Mouse (Mus musculus): ENCODE results near the gene Gm10644. TPM values are rescaled to one million over a fixed set of nuclear protein-coding genes. Genes with fewer than 3 reads are reported as not detected.

Gene Gm10644
- polyA plus RNA-seq, 1 experiment from 2014 or later: 1.1 TPM

DNA sequence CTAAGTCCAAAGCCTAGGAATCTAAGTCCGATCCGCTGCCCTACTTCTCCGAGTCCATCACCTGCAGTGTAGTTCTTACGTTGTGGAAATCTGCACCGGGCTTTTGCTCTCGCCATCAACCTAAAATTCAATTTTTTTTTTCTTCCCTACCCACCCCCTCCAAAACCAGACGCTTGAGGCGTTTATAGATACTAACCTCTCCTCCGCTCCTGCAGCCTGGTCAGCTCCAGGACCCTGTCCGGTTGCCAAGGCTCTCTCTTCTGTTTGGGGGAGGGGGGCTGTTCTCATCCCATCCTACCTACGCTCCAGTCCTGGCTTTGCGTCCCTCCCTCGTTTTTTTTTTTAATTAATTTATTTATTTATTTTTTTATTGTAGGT, 56.0 kb downstream of the Gm10644 start:
- Histone ChIP-seq H3K27me3 (ENCODE audit: insufficient read depth, poor library complexity, severe bottlenecking) (peaks cover 42% of the 10 kb centered on the region), H3K4me1 (replicated peaks) (peaks cover 56% of the 10 kb centered on the region), H3K4me3 (peak overlapping the region; percentile 91), H3K9me3 (no peaks in the 10 kb centered on the region), H3K27ac (peak overlapping the region; percentile 94), H3K36me3 (no peaks in the 10 kb centered on the region)
- under 1% methylated on average over 13 of the region's 13 CpGs for WGBS
- no peak for DNase-seq (ENCODE audit: low spot score)

DNA sequence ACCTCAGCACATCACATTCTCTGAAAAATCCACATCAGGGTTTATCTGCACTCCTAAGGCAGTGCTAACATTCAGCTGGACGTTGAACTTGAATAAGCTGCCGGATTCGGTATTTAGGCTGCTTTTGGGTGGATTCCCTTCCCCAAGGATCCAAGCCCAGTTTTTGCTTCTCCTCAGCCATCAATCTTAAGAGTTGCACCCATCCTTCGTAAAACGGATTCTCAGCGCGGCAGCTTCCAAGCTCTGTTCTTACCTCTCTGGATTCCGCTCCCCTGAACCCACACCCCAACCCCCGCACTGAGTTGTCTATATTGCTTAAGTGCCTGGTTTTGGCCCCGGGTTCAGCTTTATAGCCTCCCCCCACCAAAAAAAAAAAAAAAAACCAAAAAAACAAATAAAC, 56.5 kb downstream of the Gm10644 start:
- DNase-seq (ENCODE audit: low spot score): peak; percentile 22
- Histone ChIP-seq H3K36me3 (no peaks in the 10 kb centered on the region), H3K9me3 (no peaks in the 10 kb centered on the region), H3K27ac (peak overlapping the region; percentile 94), H3K27me3 (ENCODE audit: insufficient read depth, poor library complexity, severe bottlenecking) (peaks cover 48% of the 10 kb centered on the region), H3K4me1 (replicated peaks) (peaks cover 51% of the 10 kb centered on the region), H3K4me3 (peak overlapping the region; percentile 91)
- WGBS: 8% methylated on average over 10 of the region's 10 CpGs

DNA sequence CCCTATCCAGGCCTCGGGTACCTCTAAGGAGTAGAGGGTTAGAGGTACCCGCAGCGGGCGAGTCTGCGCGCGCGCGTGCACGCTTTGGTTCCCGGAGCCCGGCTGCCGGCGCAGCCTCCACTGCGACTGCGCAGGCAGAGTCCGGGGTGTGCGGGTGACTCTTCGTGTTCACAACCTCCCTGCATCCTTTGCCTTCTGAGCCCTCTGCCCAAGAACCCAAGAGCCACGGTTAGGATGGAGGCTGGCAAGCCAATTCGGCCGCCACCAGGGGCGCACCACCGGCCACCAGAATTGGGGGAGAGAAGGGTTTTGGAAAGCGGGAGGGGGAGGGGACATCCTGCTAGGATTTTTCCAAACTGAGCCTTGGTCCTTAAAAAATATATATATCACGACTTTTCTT, 57.8 kb downstream of the Gm10644 start:
- Histone ChIP-seq H3K4me1 (replicated peaks) (peaks cover 39% of the 10 kb centered on the region), H3K36me3 (no peaks in the 10 kb centered on the region), H3K27me3 (ENCODE audit: insufficient read depth, poor library complexity, severe bottlenecking) (peaks cover 50% of the 10 kb centered on the region), H3K9me3 (no peaks in the 10 kb centered on the region), H3K4me3 (peak overlapping the region; percentile 41), H3K27ac (0 out of 2 replicates have a peak overlapping the region, but pooled peaks have one; percentile 41)
- 3% methylated on average over 26 of the region's 26 CpGs for WGBS
- DNase-seq (ENCODE audit: low spot score): peak; percentile 79

DNA sequence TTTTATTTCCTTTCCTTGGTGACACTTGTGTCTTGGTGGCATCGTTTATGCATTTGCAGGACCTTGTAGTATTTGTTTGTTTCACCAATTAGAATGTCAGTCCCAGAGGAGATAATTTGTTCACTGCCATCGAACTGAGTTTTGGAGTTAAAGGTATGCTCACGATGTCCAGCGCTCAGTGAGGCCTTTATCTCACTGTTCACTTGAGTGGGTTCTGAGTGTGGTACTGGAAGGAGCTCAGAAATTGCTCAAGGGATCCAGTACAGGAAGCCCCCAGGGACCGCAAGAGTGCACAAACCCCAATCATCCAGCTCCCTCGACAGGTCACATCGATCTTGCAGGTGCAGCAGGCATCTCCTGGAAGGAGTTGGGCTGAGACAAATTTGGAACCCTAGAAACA, 58.5 kb downstream of the Gm10644 start:
- H3K27ac ChIP-seq: no peak overlapping the region
- no peaks in the 10 kb centered on the region for H3K9me3 ChIP-seq
- no peak for DNase-seq (ENCODE audit: low spot score)
- H3K4me3 ChIP-seq: no peak overlapping the region
- H3K27me3 ChIP-seq (ENCODE audit: insufficient read depth, poor library complexity, severe bottlenecking): peaks cover 50% of the 10 kb centered on the region
- no peaks in the 10 kb centered on the region for H3K36me3 ChIP-seq
- H3K4me1 ChIP-seq (replicated peaks): peaks cover 31% of the 10 kb centered on the region
- 84% methylated on average over 7 of the region's 7 CpGs for WGBS

DNA sequence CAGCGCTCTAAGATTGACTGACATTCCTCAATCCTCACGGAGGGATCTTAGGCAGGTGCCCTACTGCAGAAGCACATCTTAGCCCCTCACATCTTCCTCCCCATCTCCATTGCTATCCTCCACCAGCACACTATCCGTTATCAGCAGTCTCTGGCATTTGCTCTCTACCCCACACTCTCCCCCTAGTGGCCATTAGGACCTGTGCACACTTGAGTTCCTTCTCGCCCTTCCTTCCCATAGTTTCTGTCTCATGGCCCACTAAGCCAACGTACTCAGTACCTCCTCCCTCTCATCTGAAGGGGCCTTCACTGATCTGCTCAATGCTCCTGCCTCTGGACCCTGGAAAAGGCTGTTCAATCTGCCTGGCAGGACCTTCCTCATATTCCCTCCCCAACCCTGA, 59.1 kb downstream of the Gm10644 start:
- Histone ChIP-seq H3K9me3 (no peaks in the 10 kb centered on the region), H3K4me1 (replicated peaks) (peaks cover 25% of the 10 kb centered on the region), H3K36me3 (no peaks in the 10 kb centered on the region), H3K27ac (no peak overlapping the region), H3K4me3 (0 out of 2 replicates have a peak overlapping the region, but pooled peaks have one; percentile 2), H3K27me3 (ENCODE audit: insufficient read depth, poor library complexity, severe bottlenecking) (peaks cover 50% of the 10 kb centered on the region)
- WGBS: 6% methylated on average over 5 of the region's 5 CpGs
- peak; percentile 42 for DNase-seq (ENCODE audit: low spot score)

DNA sequence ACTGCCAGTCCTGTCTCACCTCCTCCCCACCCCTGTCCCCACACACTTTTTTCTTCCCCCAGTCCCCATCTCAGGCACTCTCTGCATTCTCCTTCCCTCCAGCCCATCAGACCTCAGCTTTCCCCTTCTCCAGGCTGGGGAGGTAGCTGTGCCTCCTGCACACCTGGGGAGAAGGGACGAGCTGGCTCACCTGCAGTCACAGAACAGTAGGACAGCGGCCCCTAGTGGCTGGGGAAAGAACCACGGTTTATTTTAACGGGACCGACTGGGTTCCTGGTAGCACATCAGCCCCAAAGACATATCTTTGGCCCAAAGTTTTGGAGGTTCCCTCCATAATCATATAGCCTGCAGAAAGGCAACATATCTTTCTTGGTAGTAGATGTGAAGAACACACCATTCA, 61.1 kb downstream of the Gm10644 start:
- Histone ChIP-seq H3K27me3 (ENCODE audit: insufficient read depth, poor library complexity, severe bottlenecking) (peaks cover 50% of the 10 kb centered on the region), H3K27ac (no peak overlapping the region), H3K36me3 (no peaks in the 10 kb centered on the region), H3K4me3 (no peak overlapping the region), H3K9me3 (no peaks in the 10 kb centered on the region), H3K4me1 (replicated peaks) (peaks cover 21% of the 10 kb centered on the region)
- DNase-seq (ENCODE audit: low spot score): peak; percentile 57
- WGBS: 3% methylated on average over 5 of the region's 5 CpGs

DNA sequence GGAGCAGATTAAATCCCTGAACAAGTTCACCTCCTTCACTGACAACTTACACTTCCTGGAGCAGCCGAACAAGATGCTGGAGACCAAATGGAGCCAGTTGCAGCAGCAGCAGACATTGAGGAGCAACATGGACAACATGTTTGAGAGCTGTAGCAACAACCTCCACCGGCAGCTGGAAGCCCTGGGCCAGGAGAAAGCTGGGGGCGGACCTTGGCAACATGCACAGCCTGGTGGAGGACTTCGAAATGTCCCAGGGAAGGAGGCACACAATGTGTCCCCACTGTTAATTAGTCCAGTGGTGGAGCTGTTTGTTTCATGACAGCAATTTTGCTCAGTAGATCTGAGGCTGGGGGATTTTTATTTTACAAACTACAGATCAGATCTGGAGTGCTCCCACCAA, 62.9 kb downstream of the Gm10644 start:
- Histone ChIP-seq H3K4me3 (no peak overlapping the region), H3K27me3 (ENCODE audit: insufficient read depth, poor library complexity, severe bottlenecking) (peaks cover 38% of the 10 kb centered on the region), H3K4me1 (replicated peaks) (peaks cover 2% of the 10 kb centered on the region), H3K27ac (no peak overlapping the region), H3K9me3 (no peaks in the 10 kb centered on the region), H3K36me3 (no peaks in the 10 kb centered on the region)
- WGBS: 65% methylated on average over 4 of the region's 4 CpGs
- no peak for DNase-seq (ENCODE audit: low spot score)

DNA sequence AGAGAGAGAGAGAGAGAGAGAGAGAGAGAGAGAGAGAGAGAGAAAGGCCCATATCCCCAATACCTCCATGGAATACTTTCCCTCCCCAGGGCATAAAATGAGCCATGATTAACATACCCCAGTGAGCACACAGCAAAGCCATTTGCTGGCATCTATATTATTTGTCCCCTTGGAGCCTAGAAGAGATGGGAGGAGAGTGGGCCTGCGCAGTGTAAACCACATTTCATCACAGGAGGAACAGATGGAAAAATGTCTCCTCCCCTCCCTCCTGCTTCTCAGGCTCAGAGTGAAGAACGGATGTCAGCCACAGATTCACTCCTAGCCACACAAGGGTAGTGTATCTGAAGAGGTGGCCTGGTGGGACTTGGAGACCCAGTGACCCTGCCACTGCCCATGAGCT, 66.6 kb downstream of the Gm10644 start:
- no peaks in the 10 kb centered on the region for H3K36me3 ChIP-seq
- no peak overlapping the region for H3K4me3 ChIP-seq
- H3K27me3 ChIP-seq (ENCODE audit: insufficient read depth, poor library complexity, severe bottlenecking): peaks cover 2% of the 10 kb centered on the region
- H3K4me1 ChIP-seq (replicated peaks): no peaks in the 10 kb centered on the region; the same call in 1 of the 2 replicates
- H3K9me3 ChIP-seq: no peaks in the 10 kb centered on the region
- no peak for DNase-seq (ENCODE audit: low spot score)
- no peak overlapping the region for H3K27ac ChIP-seq
- WGBS: 57% methylated on average over 2 of the region's 2 CpGs

Other genes starting within 250 kb of the Gm10644 start
- 253 and 322 TPM in 2 replicates for gene Ddx39, start 240.0 kb downstream of the Gm10644 start, polyA plus RNA-seq (2016; fragmentation: Nextera tagmentation; extraction: Ambion mirVana)
- gene Adgre5, start 213.9 kb downstream of the Gm10644 start, polyA plus RNA-seq (2016; fragmentation: Nextera tagmentation; extraction: Ambion mirVana): 6.9 and 9.3 TPM in 2 replicates
- gene Adgrl1, start 55.1 kb downstream of the Gm10644 start, polyA plus RNA-seq (2016; fragmentation: Nextera tagmentation; extraction: Ambion mirVana): 10.9 and 15.4 TPM in 2 replicates
- gene Asf1b, start 302 bp upstream of the Gm10644 start, polyA plus RNA-seq (2016; fragmentation: Nextera tagmentation; extraction: Ambion mirVana): 99.1 and 112 TPM in 2 replicates
- gene Prkaca, start 17.8 kb upstream of the Gm10644 start, polyA plus RNA-seq (2016; fragmentation: Nextera tagmentation; extraction: Ambion mirVana): 170 and 194 TPM in 2 replicates
- 7.6 and 9.5 TPM in 2 replicates for gene Samd1, start 42.5 kb upstream of the Gm10644 start, polyA plus RNA-seq (2016; fragmentation: Nextera tagmentation; extraction: Ambion mirVana)
- 0.52 and 0.54 TPM in 2 replicates for gene 1700067K01Rik, start 46.3 kb upstream of the Gm10644 start, polyA plus RNA-seq (2016; fragmentation: Nextera tagmentation; extraction: Ambion mirVana)
- gene 2210011C24Rik, start 57.0 kb upstream of the Gm10644 start, polyA plus RNA-seq (2016; fragmentation: Nextera tagmentation; extraction: Ambion mirVana): 0.86 TPM in 1 of 2 replicates, not detected in the other
- 9.2 and 10.0 TPM in 2 replicates for gene Palm3, start 66.3 kb upstream of the Gm10644 start, polyA plus RNA-seq (2016; fragmentation: Nextera tagmentation; extraction: Ambion mirVana)
- 0.24 and 0.30 TPM in 2 replicates for gene Il27ra, start 87.4 kb upstream of the Gm10644 start, polyA plus RNA-seq (2016; fragmentation: Nextera tagmentation; extraction: Ambion mirVana)
- 0.69 TPM in 1 of 2 replicates, not detected in the other for gene Rln3, start 89.8 kb upstream of the Gm10644 start, polyA plus RNA-seq (2016; fragmentation: Nextera tagmentation; extraction: Ambion mirVana)
- 1.5 and 1.8 TPM in 2 replicates for gene Gm10643, start 109.9 kb upstream of the Gm10644 start, polyA plus RNA-seq (2016; fragmentation: Nextera tagmentation; extraction: Ambion mirVana)
- gene Rfx1, start 111.6 kb upstream of the Gm10644 start, polyA plus RNA-seq (2016; fragmentation: Nextera tagmentation; extraction: Ambion mirVana): 8.5 and 9.2 TPM in 2 replicates
- 16.7 and 19.2 TPM in 2 replicates for gene Dcaf15, start 149.6 kb upstream of the Gm10644 start, polyA plus RNA-seq (2016; fragmentation: Nextera tagmentation; extraction: Ambion mirVana)
- gene Podnl1, start 170.8 kb upstream of the Gm10644 start, polyA plus RNA-seq (2016; fragmentation: Nextera tagmentation; extraction: Ambion mirVana): 0.13 TPM in 1 of 2 replicates, not detected in the other
- 18.2 and 19.0 TPM in 2 replicates for gene Cc2d1a, start 192.7 kb upstream of the Gm10644 start, polyA plus RNA-seq (2016; fragmentation: Nextera tagmentation; extraction: Ambion mirVana)
- 2.1 TPM in 2 replicates for gene 4930432K21Rik, start 192.8 kb upstream of the Gm10644 start, polyA plus RNA-seq (2016; fragmentation: Nextera tagmentation; extraction: Ambion mirVana)
- 2.5 and 6.8 TPM in 2 replicates for gene Nanos3, start 230.0 kb upstream of the Gm10644 start, polyA plus RNA-seq (2016; fragmentation: Nextera tagmentation; extraction: Ambion mirVana)

Data from hindbrain, embryonic 10.5 days (tissue).